Mouse (Mus musculus) G1E (cell line): Measurements from ENCODE around the gene Dpm1.

Experiments used
- CTCF ChIP-seq: IDR thresholded peaks from 2 replicates; pipeline ENCODE4 v1.5.1; 2012; ENCODE audit warnings: low read depth, low read length, inconsistent platforms, mixed read lengths
- GATA1 ChIP-seq: IDR thresholded peaks from 2 replicates; pipeline ENCODE4 v1.6.1; 2012; ENCODE audit warnings: borderline replicate concordance, low read length, inconsistent platforms, mixed read lengths
- GATA2 ChIP-seq: IDR thresholded peaks from 2 replicates; pipeline ENCODE4 v1.6.1; 2012; ENCODE audit warnings: low read depth, low read length, inconsistent platforms, borderline replicate concordance
- POLR2AphosphoS5 ChIP-seq: IDR thresholded peaks from 2 replicates; pipeline ENCODE4 v1.6.1; 2012; ENCODE audit warnings: low read depth, low read length, inconsistent platforms; ENCODE audit not compliant: insufficient replicate concordance

DNA sequence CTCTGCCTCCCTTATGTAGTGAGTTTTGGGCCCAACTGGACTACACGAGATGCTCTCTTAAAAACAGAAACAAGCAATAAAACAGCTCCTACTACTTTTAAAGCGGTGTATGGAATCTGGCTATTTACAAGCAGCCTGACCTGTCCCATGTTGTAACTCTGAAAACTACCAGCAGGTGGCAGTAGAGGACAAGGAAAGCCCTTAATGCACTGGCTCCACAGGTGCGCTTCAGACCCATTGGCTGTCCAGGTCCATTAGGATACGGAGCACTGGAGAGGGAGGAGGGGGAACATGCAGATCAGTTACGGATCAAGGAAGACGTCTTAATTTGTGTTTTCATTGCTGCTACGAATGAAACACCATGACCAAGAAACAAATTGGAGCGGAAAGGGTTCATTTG, 19.9 kb upstream of the Dpm1 start:
- TF ChIP-seq CTCF, result peak; percentile 78
- TF ChIP-seq GATA1, result no peak
- TF ChIP-seq POLR2AphosphoS5, result no peak
- no peak for TF ChIP-seq GATA2
